Mouse (Mus musculus): ENCODE measurements around the gene Atp11b.

GRCm38 (mm10) chr3:35745010-35745409, 8.9 kb upstream of the Atp11b start:
- TF ChIP-seq CTCF (IDR thresholded peaks at IDR 0.05; ENCODE audit: extremely low read depth, insufficient read depth, insufficient read length, insufficient replicate concordance) (no peak), POLR2A (IDR thresholded peaks at IDR 0.05; ENCODE audit: low read depth, low read length) (no peak)

Data from spleen, adult 2 months (tissue).